Mouse (Mus musculus): Measurements from ENCODE around the gene Klra9. TPM values are rescaled to one million over a fixed set of nuclear protein-coding genes. Genes with fewer than 3 reads are reported as not detected.

The Klra9 gene
- total RNA-seq, 1 experiment = not detected

Other genes starting within 250 kb of the Klra9 start
- not detected in 2 replicates for gene Klra6, start 166.2 kb downstream of the Klra9 start, total RNA-seq (2012; rRNA removed)
- gene Klra4, start 125.8 kb downstream of the Klra9 start, total RNA-seq (2012; rRNA removed) = not detected in 2 replicates
- not detected in 2 replicates for gene Klra8, start 63.2 kb downstream of the Klra9 start, total RNA-seq (2012; rRNA removed)
- gene Klra7, start 40.2 kb upstream of the Klra9 start, total RNA-seq (2012; rRNA removed) = not detected in 2 replicates
- not detected in 2 replicates for gene Klra10, start 88.8 kb upstream of the Klra9 start, total RNA-seq (2012; rRNA removed)
- gene Klra3, start 144.5 kb upstream of the Klra9 start, total RNA-seq (2012; rRNA removed) = not detected in 2 replicates
- not detected in 2 replicates for gene Klra1, start 193.8 kb upstream of the Klra9 start, total RNA-seq (2012; rRNA removed)